Mouse (Mus musculus) brain, embryonic 14.5 days (tissue): ENCODE measurements around the gene Gsg1l.

Experiments
- CTCF ChIP-seq: fragments of 200-500 bp; IDR thresholded peaks from 2 replicates; pipeline ENCODE4 v1.5.1; 2012; ENCODE audit warnings: inconsistent platforms, mild to moderate bottlenecking, moderate library complexity, borderline replicate concordance; ENCODE audit not compliant: insufficient read depth, insufficient read length; ENCODE audit errors: extremely low read depth
- POLR2A ChIP-seq: fragments of 200-500 bp; IDR thresholded peaks from 2 replicates; pipeline ENCODE4 v1.6.1; 2012; ENCODE audit warnings: mild to moderate bottlenecking, inconsistent platforms, borderline replicate concordance; ENCODE audit not compliant: poor library complexity, insufficient read depth, insufficient read length, severe bottlenecking; ENCODE audit errors: extremely low read depth

- TF ChIP-seq POLR2A (no peak), CTCF (no peak)
Measured at GRCm38 (mm10) chr7:126109898-126110297, 27.7 kb upstream of the Gsg1l start.
